Comparison of ENCODE assay signal across 11 mouse cellular contexts in genomic region chr4:47284311-47284710, GRCm38 (mm10).
DNase-seq lines count a peak whose midpoint lies in the region; ATAC-seq lines count a peak whose summit lies in the region.
"Had no signal": no experiment of that assay in that cellular context is flagged by ENCODE, and none has a peak within 500 bp of the region (broad histone marks: within the 10 kb centered on the region; RNA-seq: fewer than 3 reads in every experiment).

No protein-coding gene starts in this region.

- ATAC-seq in inflammation-experienced regulatory T-cells, adult 6 months: no peak

- intact Hi-C loops in left cerebral cortex, postnatal 4 days (cut with DNase I): no loop called here
- intact Hi-C loops in left cerebral cortex, postnatal 14 days (cut with DNase I): no loop called here

- DNase-seq in cerebellum, adult 11 months: peak; percentile 24
- DNase-seq in cerebellum, postnatal 4 days (ENCODE audit: low spot score in 2 of 2): no peak
- peak; percentile 47 for DNase-seq in left cerebral cortex, postnatal 4 days
- DNase-seq in left cerebral cortex, postnatal 14 days (ENCODE audit: low spot score in 2 of 2): no peak
- peak; percentile 49 for DNase-seq in cerebellum, adult 9-11 months
- DNase-seq in thymus, postnatal 25 days: peak; percentile 48
- DNase-seq in urinary bladder, postnatal 4 days (ENCODE audit: low spot score in 2 of 2): no peak
- DNase-seq: kidney, postnatal 10 days; lung, adult 2 months; midbrain, embryonic 14.5 days had no signal

Comparison
In these comparisons a context has a peak if more than half of its experiments do, and no peak if none do; other contexts are left out.
1. DNase-seq: peak in cerebellum, adult 11 months (single experiment), left cerebral cortex, postnatal 4 days (single experiment), cerebellum, adult 9-11 months (single experiment) and thymus, postnatal 25 days (single experiment); none in cerebellum, postnatal 4 days (0 of 2), left cerebral cortex, postnatal 14 days (0 of 2) and urinary bladder, postnatal 4 days (0 of 2).